Mouse (Mus musculus) midbrain, embryonic 10.5 days (tissue): ENCODE data around the gene Ptpro. TPM values are rescaled to one million over a fixed set of nuclear protein-coding genes. Genes with fewer than 3 reads are reported as not detected.

Experiments
- DNase-seq: peaks from one replicate; pipeline ENCODE4 v3.0.0-alpha.2; 2017; ENCODE audit warnings: low spot score
- H3K27ac ChIP-seq: fragments of 300-500 bp; sonication (generic); replicated peaks from 2 replicates; pipeline ENCODE4 v1.5.1; 2016; ENCODE audit warnings: mild to moderate bottlenecking
- H3K27me3 ChIP-seq: fragments of 300-500 bp; sonication (generic); 2 replicates; pipeline ENCODE4 v1.6.1; 2016; ENCODE audit warnings: low read depth, mild to moderate bottlenecking; ENCODE audit not compliant: poor library complexity, severe bottlenecking
- H3K36me3 ChIP-seq: fragments of 300-500 bp; sonication (generic); 2 replicates; pipeline ENCODE4 v1.6.1; 2016; ENCODE audit warnings: mild to moderate bottlenecking, moderate library complexity
- H3K4me1 ChIP-seq: fragments of 300-500 bp; sonication (generic); 2 replicates; pipeline ENCODE4 v1.6.1; 2016
- H3K4me3 ChIP-seq: fragments of 300-500 bp; sonication (generic); 2 replicates; pipeline ENCODE4 v1.5.1; 2016; ENCODE audit warnings: mild to moderate bottlenecking, moderate library complexity
- H3K9me3 ChIP-seq: fragments of 300-500 bp; sonication (generic); replicated peaks from 2 replicates; pipeline ENCODE4 v1.6.1; 2016; ENCODE audit warnings: mild to moderate bottlenecking
- WGBS: fragments of 180-500 bp; shearing (Covaris S2); methylation state at CpG from one replicate; pipeline ENCODE4 v1.1.7; 2016; 5-methylcytosine and 5-hydroxymethylcytosine counted together
- polyA plus RNA-seq: library from polyadenylated mRNA; unstranded; fragments of >200 nt; fragmentation: Nextera tagmentation; extraction: Ambion mirVana; gene quantifications from 2 replicates; pipeline ENCODE4 v1.2.1, GENCODE M21; 2016

Gene Ptpro
- polyA plus RNA-seq, 1 experiment from 2014 or later = 5.8 TPM

DNA sequence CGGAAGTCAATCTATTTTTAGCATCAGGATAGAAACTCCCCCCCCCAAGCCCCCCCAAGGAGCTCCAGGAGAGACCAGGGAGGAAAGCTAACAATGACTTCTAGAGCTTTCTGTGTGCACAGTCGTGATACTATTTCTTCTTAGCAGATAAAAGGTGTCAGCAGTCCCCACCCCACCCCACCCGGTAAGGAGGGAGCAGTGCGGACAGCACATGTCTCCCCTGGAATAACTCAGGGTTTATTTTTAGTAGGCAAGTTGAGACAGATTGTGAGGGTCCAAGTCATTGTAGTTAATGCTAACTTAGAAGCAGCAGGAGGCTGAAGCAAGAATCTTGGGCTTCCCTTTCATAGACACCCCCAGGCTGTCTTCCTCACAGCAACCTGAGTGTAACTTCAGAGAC is 63.1 kb downstream of the Ptpro start:
- Histone ChIP-seq H3K36me3 (no peaks in the 10 kb centered on the region; the same call in 1 of the 2 replicates), H3K4me1 (peaks cover 5% of the 10 kb centered on the region)

DNA sequence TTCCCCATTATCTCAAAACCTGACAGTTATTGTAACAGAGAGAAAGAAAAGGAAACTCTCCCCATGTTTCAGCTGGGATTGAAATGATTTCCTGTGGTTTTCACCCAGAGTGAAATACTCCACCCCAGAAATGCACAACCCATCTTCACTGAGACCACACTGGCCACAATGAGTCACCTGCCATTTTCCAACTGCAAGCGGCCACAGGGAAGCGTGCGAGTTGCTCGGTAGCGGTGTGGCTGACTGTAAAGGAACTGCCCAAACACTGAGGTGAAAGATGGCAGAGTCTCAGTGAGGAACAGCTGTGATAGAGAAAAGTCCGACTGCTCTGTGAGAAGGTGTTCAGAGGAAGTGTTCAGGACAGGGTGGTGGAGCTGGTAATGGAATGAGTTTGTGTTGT is 64.2 kb downstream of the Ptpro start:
- Histone ChIP-seq H3K4me1 (peaks cover 5% of the 10 kb centered on the region), H3K27ac (no peak overlapping the region), H3K36me3 (no peaks in the 10 kb centered on the region; the same call in 1 of the 2 replicates), H3K9me3 (peaks cover 5% of the 10 kb centered on the region; the same call in 1 of the 2 replicates), H3K4me3 (no peak overlapping the region), H3K27me3 (no peaks in the 10 kb centered on the region)
- WGBS = 91% methylated on average over 6 of the region's 6 CpGs
- DNase-seq = no peak

More for the DNA sequence above, 63.1 kb downstream of the Ptpro start:
- H3K4me3 ChIP-seq = no peak overlapping the region
- peaks cover 5% of the 10 kb centered on the region; the same call in 1 of the 2 replicates for H3K9me3 ChIP-seq
- no peaks in the 10 kb centered on the region for H3K27me3 ChIP-seq
- no peak for DNase-seq
- 84% methylated on average over 4 of the region's 4 CpGs for WGBS
- no peak overlapping the region for H3K27ac ChIP-seq

DNA sequence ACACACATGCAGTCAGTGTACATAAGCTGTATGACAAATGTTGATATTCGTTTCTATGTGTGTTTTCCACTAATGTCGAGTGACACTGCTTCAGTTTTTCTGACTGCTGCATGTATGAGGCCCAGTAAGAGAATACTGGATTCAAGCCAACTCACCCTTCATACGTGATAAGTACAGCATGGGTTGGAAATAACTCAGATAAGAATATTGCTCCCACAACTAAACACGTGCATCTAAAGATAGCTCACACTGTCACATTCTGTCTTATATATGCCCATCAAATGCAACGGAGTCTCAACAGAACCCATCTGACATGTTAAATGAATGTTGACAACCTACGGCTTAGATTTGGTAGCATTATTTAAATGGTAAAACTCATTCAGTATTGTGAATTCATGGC is 65.4 kb downstream of the Ptpro start:
- Histone ChIP-seq H3K9me3 (no peaks in the 10 kb centered on the region), H3K4me1 (peaks cover 5% of the 10 kb centered on the region), H3K27ac (no peak overlapping the region), H3K4me3 (no peak overlapping the region), H3K27me3 (no peaks in the 10 kb centered on the region), H3K36me3 (no peaks in the 10 kb centered on the region)
- no peak for DNase-seq
- 92% methylated on average over 6 of the region's 6 CpGs for WGBS

DNA sequence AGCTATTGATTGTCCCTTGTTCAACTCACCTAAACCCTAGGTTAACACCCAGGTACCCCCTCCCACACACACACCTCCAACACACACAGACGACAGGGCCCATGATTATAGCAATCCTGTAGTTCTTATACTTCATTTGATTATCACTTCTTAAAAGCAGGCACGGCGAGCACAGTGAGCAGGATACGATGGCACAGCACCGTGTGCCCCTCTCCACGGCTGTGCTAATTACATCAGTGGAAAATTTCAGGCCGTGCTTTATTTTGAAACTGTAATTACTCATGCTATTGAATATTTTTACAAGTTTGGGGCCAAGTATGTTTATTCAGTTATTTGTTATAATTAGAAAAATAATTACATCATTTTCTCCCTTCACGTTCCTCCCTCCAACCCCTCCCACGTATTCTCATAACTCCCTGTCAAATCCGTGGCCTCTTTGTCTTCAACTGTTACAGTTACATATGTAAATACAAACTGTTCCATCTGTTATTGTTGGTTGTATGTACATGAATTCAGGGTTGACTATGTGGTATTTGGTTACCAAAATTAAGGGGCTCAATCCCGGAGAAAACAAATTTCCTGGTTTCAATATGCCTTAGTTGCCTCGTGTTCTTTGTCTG is 66.2 kb downstream of the Ptpro start:
- Histone ChIP-seq H3K36me3 (no peaks in the 10 kb centered on the region), H3K4me1 (peaks cover 5% of the 10 kb centered on the region), H3K9me3 (no peaks in the 10 kb centered on the region), H3K27ac (no peak overlapping the region), H3K4me3 (no peak overlapping the region), H3K27me3 (no peaks in the 10 kb centered on the region)
- DNase-seq = no peak
- WGBS = 91% methylated on average over 12 of the region's 12 CpGs

DNA sequence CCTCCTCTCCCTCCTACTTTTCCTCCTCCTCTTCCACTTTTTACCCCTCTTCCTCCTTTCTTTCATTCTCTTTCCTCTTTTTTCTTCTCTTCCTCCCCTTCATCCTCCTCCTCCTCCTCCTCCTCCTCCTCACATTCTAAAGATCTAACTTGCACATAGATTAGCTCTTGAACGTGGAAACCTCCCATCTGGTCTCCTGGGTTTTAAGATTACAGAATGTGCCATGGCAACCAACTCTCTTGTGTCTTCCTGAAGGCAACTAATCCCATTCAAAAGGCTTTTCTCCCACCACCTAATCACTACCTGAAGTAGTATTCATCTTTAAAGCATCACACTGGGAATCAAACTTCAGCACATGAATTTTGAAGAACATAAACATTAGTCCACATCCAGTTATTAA is 67.5 kb downstream of the Ptpro start:
- no peak for DNase-seq
- Histone ChIP-seq H3K9me3 (no peaks in the 10 kb centered on the region), H3K27me3 (no peaks in the 10 kb centered on the region), H3K4me3 (no peak overlapping the region), H3K4me1 (peaks cover 5% of the 10 kb centered on the region), H3K27ac (no peak overlapping the region), H3K36me3 (no peaks in the 10 kb centered on the region)
- WGBS = 25% methylated on average over 1 of the region's 1 CpGs

DNA sequence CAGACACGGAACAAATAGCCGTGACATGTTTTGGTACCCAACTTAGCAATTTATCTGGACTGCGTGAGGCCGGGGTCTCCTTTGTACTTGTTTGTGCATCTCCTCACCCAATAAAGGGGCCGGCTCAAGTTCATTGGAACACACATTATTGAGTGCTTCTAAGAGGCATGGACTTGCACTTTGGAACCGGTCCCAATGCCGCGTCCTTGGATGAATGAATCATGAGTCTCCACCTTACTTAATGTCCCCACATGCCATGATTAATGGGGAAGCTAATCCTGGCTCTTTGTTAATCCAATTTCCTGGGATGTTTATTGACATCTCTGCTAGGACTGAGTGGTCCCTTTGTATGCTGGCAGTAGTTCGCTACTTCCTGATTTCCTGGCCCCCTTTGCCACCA is 75.6 kb downstream of the Ptpro start:
- Histone ChIP-seq H3K9me3 (no peaks in the 10 kb centered on the region; the same call in 1 of the 2 replicates), H3K4me1 (peaks cover 8% of the 10 kb centered on the region; the same call in 1 of the 2 replicates), H3K27me3 (no peaks in the 10 kb centered on the region), H3K36me3 (no peaks in the 10 kb centered on the region), H3K27ac (no peak overlapping the region), H3K4me3 (no peak overlapping the region)
- WGBS = 84% methylated on average over 9 of the region's 9 CpGs
- DNase-seq = no peak

DNA sequence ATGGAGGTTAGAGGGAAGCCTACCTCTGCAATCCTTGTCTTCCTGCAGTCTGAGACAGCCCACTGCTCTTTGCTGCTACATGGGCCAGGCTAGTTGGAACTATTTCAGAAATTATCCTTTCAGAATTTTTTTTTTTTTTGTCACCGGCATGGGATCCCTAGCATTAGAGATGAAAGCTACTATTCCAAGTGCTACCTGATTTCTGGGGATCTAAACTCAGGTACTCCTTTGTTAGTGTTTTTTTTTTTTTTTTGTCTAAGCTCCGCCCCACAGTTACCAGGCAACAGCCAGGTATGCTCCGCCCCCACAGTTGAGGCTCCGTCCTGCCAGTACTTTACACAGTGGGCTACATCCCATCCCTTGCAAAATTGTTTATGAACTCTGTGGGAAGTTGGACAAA is 76.1 kb downstream of the Ptpro start:
- Histone ChIP-seq H3K27me3 (no peaks in the 10 kb centered on the region), H3K4me1 (peaks cover 8% of the 10 kb centered on the region; the same call in 1 of the 2 replicates), H3K4me3 (no peak overlapping the region), H3K27ac (no peak overlapping the region), H3K9me3 (no peaks in the 10 kb centered on the region; the same call in 1 of the 2 replicates), H3K36me3 (no peaks in the 10 kb centered on the region)
- no peak for DNase-seq
- 67% methylated on average over 4 of the region's 4 CpGs for WGBS

DNA sequence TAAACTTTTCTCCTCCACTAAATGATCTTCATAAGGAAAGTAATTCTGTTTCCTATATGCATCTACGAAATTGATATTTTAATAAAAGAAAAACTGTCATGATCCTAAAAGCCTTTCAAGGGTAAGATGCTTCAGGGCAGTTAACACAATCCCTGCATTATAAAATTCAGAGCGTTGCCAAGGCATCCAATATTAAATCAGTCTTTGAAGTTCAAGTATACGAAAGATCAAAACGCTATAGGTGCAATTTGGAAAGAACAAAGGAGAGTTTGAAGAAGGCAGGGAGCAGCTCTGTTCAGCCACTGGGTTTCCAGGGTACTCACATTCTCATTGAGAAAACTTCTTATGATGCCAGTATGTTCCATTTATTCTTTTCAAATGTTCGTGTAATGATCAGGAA is 78.7 kb downstream of the Ptpro start:
- DNase-seq = no peak
- Histone ChIP-seq H3K27me3 (no peaks in the 10 kb centered on the region), H3K27ac (no peak overlapping the region), H3K4me3 (no peak overlapping the region), H3K4me1 (peaks cover 8% of the 10 kb centered on the region; the same call in 1 of the 2 replicates), H3K9me3 (no peaks in the 10 kb centered on the region; the same call in 1 of the 2 replicates), H3K36me3 (no peaks in the 10 kb centered on the region)
- WGBS = 87% methylated on average over 5 of the region's 5 CpGs

DNA sequence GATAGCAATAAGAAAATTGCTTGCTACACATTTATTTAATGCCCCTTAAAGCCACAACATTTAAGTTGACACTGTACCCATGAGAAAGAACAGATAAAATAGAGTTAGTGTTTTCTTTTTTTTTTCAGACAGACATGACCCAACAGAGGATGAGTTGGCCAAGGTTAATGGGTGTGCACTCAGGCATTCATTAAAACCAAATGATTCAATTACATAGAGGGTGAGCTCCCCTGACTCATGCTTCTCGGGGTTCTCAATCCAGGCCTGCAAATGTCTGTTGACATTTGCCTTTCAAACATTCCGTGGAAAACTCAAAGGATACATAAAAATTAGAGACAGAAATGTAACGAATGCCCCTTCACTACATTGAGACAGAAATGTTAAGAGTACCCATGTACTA is 79.7 kb downstream of the Ptpro start:
- no peaks in the 10 kb centered on the region for H3K36me3 ChIP-seq
- WGBS = 88% methylated on average over 3 of the region's 3 CpGs
- H3K9me3 ChIP-seq = no peaks in the 10 kb centered on the region; the same call in 1 of the 2 replicates
- H3K27ac ChIP-seq = no peak overlapping the region
- H3K4me3 ChIP-seq = no peak overlapping the region
- peaks cover 13% of the 10 kb centered on the region for H3K4me1 ChIP-seq
- DNase-seq = no peak
- no peaks in the 10 kb centered on the region for H3K27me3 ChIP-seq

DNA sequence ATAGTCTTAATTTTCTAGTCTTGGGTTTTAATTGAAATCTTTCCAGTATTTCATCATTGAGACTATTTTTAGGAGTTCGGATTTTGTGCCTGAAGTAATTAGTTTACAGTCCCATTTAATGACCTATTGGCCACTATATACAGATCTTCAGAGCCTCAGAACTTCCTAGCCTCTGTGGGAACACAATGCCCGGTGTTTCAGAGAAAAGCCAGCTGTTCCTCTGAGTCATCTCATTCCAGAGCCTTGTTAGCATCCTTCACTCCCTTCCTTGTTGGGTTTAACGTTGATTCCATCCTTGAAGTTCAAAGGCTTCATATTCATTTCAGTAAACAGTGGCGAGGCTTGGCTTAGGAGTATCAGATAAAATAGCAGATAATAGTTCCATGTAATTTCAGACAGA is 87.0 kb downstream of the Ptpro start:
- WGBS = 80% methylated on average over 4 of the region's 4 CpGs

DNA sequence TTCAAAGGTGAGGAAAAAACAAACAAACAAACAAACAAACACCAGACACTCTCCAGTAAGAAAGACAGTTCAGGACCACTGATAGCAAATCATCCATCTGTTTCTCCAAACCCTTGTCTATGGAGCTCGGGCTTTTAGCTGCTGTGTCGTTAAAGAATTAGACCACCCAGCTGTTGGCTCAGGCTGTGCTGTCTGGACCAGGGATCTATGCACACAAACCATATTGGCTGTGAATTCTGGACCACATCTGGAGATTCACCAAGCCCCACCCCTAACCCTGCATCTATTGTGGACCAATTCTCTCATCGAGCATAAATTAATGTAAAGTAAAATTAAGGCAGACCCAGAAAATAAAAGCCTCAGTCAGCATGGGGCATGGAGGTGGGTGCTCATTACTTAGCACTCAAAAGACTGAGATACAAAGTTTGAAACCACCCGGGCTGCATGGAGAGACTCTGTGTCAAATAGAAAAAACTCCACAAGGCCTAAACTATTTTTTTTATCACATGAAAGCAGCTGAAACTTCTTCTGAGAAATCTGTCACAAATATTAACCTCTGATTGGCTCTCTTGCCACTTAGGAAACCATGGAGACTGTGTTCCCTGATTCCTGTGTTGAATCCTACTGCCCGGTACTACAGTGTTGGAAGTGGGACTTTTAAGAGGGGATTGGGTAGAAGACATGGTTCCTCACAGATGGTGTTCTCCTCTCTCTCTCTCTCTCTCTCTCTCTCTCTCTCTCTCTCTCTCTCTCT is 91.7 kb downstream of the Ptpro start:
- Histone ChIP-seq H3K4me3 (no peak overlapping the region), H3K27ac (no peak overlapping the region), H3K9me3 (no peaks in the 10 kb centered on the region), H3K4me1 (no peaks in the 10 kb centered on the region), H3K36me3 (no peaks in the 10 kb centered on the region), H3K27me3 (no peaks in the 10 kb centered on the region)
- DNase-seq = no peak
- WGBS = 74% methylated on average over 5 of the region's 5 CpGs

More for the DNA sequence above, 87.0 kb downstream of the Ptpro start:
- Histone ChIP-seq H3K4me3 (no peak overlapping the region), H3K9me3 (no peaks in the 10 kb centered on the region), H3K36me3 (no peaks in the 10 kb centered on the region), H3K4me1 (peaks cover 6% of the 10 kb centered on the region), H3K27ac (no peak overlapping the region), H3K27me3 (no peaks in the 10 kb centered on the region)
- DNase-seq = no peak

DNA sequence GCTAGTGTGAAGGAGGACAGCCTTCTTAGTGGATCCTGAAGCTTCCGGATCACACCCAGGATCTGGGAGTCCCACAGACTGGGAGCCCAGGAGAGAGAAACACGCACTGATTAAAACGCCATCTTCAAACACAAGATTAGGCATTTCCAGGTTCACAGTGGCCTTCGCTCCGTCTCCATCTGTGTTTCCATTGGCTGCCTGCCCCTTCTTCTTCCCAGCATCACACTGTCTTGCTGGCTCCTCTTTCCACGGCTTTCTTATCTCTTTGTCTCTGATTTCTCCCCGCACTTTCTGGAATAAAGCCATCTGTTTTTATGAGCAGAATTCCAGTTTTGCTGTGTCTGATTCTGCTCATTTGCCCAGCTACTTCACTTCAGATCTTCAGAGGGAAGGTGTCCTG is 108.0 kb downstream of the Ptpro start:
- H3K27ac ChIP-seq = no peak overlapping the region
- no peaks in the 10 kb centered on the region for H3K9me3 ChIP-seq
- no peak overlapping the region for H3K4me3 ChIP-seq
- WGBS = 91% methylated on average over 7 of the region's 7 CpGs
- H3K4me1 ChIP-seq = peaks cover 7% of the 10 kb centered on the region
- DNase-seq = no peak
- no peaks in the 10 kb centered on the region for H3K36me3 ChIP-seq
- H3K27me3 ChIP-seq = no peaks in the 10 kb centered on the region

DNA sequence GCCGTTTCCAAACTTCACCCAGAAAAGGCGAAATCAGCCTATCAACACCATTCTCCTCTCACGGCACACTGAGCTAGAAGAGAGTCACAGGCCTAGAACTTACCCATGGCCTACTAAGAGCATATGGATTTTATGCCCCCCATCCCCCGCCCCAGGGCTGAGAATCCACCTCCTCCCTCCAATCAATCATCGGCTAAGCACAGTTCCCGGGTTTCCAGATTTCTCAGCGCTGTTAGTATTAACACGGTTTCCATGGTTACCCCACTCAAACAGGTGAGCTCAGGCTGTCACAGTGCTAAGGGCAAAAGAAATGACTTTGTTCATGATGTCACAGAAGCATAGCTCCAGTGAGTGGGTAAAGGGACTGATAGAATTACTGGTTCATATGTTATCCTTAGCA is 110.1 kb downstream of the Ptpro start:
- H3K9me3 ChIP-seq = no peaks in the 10 kb centered on the region
- H3K27ac ChIP-seq = no peak overlapping the region
- no peak for DNase-seq
- no peak overlapping the region for H3K4me3 ChIP-seq
- 83% methylated on average over 8 of the region's 8 CpGs for WGBS
- peaks cover 7% of the 10 kb centered on the region for H3K4me1 ChIP-seq
- no peaks in the 10 kb centered on the region for H3K36me3 ChIP-seq
- H3K27me3 ChIP-seq = no peaks in the 10 kb centered on the region
